Comparison of ENCODE assay signal across 20 mouse cellular contexts in the genomic region with DNA sequence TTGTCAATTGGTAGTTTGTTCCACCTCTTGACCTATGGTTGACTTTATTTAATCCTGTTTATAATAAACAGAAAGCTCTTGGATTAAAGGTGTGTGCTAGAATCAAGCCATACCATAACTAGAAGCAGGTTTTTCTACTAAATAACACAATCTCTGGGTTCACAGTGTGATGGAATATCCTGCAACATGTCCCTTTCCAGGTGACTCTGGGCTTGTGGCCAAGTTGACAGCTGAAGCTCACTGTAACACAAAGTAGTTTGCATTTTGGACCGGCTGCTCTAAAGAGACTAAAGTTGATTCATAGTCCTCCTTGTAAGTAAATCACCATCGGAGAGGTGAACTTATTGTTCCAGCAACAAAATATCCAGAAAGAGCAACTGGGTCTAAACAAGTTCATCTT.
A peak's percentile ranks its signal among the peaks of the same experiment; 100 is the strongest.
DNase-seq lines count a peak whose midpoint lies in the region; ATAC-seq and TF ChIP-seq lines count a peak whose summit lies in the region.
"Had no signal": no experiment of that assay in that cellular context is flagged by ENCODE, and none has a peak within 500 bp of the region (broad histone marks: within the 10 kb centered on the region; RNA-seq: fewer than 3 reads in every experiment).

No protein-coding gene starts in this region.

- H3K9me3 ChIP-seq in kidney, embryonic 16.5 days (ENCODE audit: low read length), result no peaks in the 10 kb centered on the region
- H3K9me3 ChIP-seq: forebrain, embryonic 12.5 days; heart, embryonic 13.5 days; hindbrain, embryonic 15.5 days; limb, embryonic 12.5 days; liver, embryonic 12.5 days; midbrain, embryonic 15.5 days had no signal

- no peak overlapping the region for H3K27ac ChIP-seq in kidney, embryonic 16.5 days (ENCODE audit: low read length)
- no peak overlapping the region for H3K27ac ChIP-seq in cerebellum, adult 2 months (ENCODE audit: insufficient read depth, low read length)
- H3K27ac ChIP-seq: forebrain, embryonic 12.5 days; heart, embryonic 13.5 days; hindbrain, embryonic 15.5 days; left cerebral cortex, adult 2 months; limb, embryonic 12.5 days; liver, embryonic 12.5 days; midbrain, embryonic 15.5 days had no signal

- no peak overlapping the region for H3K4me2 ChIP-seq in kidney, embryonic 16.5 days (replicated peaks; ENCODE audit: low read depth, low read length)
- H3K4me2 ChIP-seq: forebrain, embryonic 12.5 days; heart, embryonic 13.5 days; hindbrain, embryonic 15.5 days; limb, embryonic 12.5 days; liver, embryonic 12.5 days; midbrain, embryonic 15.5 days had no signal

- ATAC-seq in kidney, embryonic 16.5 days (ENCODE audit: low FRiP score, low TSS enrichment), result no peak
- ATAC-seq: intestine, embryonic 16.5 days; liver, embryonic 12.5 days; midbrain, embryonic 15.5 days had no signal

- TF ChIP-seq CTCF in cerebellum, adult 2 months (IDR thresholded peaks at IDR 0.05; ENCODE audit: borderline replicate concordance, insufficient read depth, low read depth, low read length), result no peak

- intact Hi-C loops in left cerebral cortex, postnatal 4 days (cut with DNase I), result no loop called here
- intact Hi-C loops in left cerebral cortex, postnatal 36 days (cut with DNase I), result no loop called here

- peak; percentile 18 for DNase-seq in kidney, postnatal 10 days
- DNase-seq in left cerebral cortex, postnatal 4 days, result peak; percentile 68
- no peak for DNase-seq in left cerebral cortex, postnatal 36 days (ENCODE audit: low spot score in 2 of 2)
- DNase-seq in cerebellum, adult 2 months, result peak; percentile 61 to 80
- peak; percentile 84 to 87 for DNase-seq in cerebellum, postnatal 14 days
- no peak for DNase-seq in adrenal gland, postnatal 36 days
- DNase-seq: gastrocnemius, postnatal 10 days; heart, adult 18-20 months; lung, adult 2 months; lung, postnatal 36 days; thymus, postnatal 14 days had no signal

- no peak for TF ChIP-seq POLR2A in cerebellum, adult 2 months (IDR thresholded peaks at IDR 0.05; ENCODE audit: borderline replicate concordance, insufficient read depth, low read length)

- H3K27me3 ChIP-seq in kidney, embryonic 16.5 days (ENCODE audit: insufficient read depth, low read length), result no peaks in the 10 kb centered on the region
- no peaks in the 10 kb centered on the region for H3K27me3 ChIP-seq in cerebellum, adult 2 months (ENCODE audit: control insufficient read depth, insufficient read depth, low read length)
- H3K27me3 ChIP-seq: forebrain, embryonic 12.5 days; heart, embryonic 13.5 days; hindbrain, embryonic 15.5 days; limb, embryonic 12.5 days; liver, embryonic 12.5 days; midbrain, embryonic 15.5 days had no signal

- H3K4me1 ChIP-seq in kidney, embryonic 16.5 days (ENCODE audit: insufficient read depth, low read length), result no peaks in the 10 kb centered on the region
- H3K4me1 ChIP-seq in cerebellum, adult 2 months (ENCODE audit: control insufficient read depth, insufficient read depth, low read length), result peaks cover 2% of the 10 kb centered on the region; the same call in 1 of the 2 replicates
- H3K4me1 ChIP-seq: forebrain, embryonic 12.5 days; hindbrain, embryonic 15.5 days; limb, embryonic 12.5 days; liver, embryonic 12.5 days; midbrain, embryonic 15.5 days had no signal

- H3K36me3 ChIP-seq in kidney, embryonic 16.5 days (ENCODE audit: insufficient read depth, low read length), result no peaks in the 10 kb centered on the region
- H3K36me3 ChIP-seq: forebrain, embryonic 12.5 days; heart, embryonic 13.5 days; hindbrain, embryonic 15.5 days; limb, embryonic 12.5 days; liver, embryonic 12.5 days; midbrain, embryonic 15.5 days had no signal

- 60% methylated on average over 2 of the region's 2 CpGs for WGBS in kidney, embryonic 16.5 days
- WGBS in cerebellum, adult 2 months, result 5% methylated on average over 2 of the region's 2 CpGs

- no peak overlapping the region for H3K9ac ChIP-seq in kidney, embryonic 16.5 days (replicated peaks; ENCODE audit: low read length)
- H3K9ac ChIP-seq: forebrain, embryonic 12.5 days; heart, embryonic 13.5 days; hindbrain, embryonic 15.5 days; limb, embryonic 12.5 days; liver, embryonic 12.5 days; midbrain, embryonic 15.5 days had no signal

- no peak overlapping the region for H3K4me3 ChIP-seq in kidney, embryonic 16.5 days (ENCODE audit: low read length)
- H3K4me3 ChIP-seq in cerebellum, adult 2 months (replicated peaks; ENCODE audit: insufficient read depth, low read depth, low read length), result no peak overlapping the region
- H3K4me3 ChIP-seq: forebrain, embryonic 12.5 days; heart, embryonic 13.5 days; hindbrain, embryonic 15.5 days; left cerebral cortex, adult 2 months; limb, embryonic 12.5 days; liver, embryonic 12.5 days; midbrain, embryonic 15.5 days had no signal

Comparison
In these comparisons a context has a peak if more than half of its experiments do, and no peak if none do; other contexts are left out.
1. DNase-seq: peak in kidney, postnatal 10 days (single experiment), left cerebral cortex, postnatal 4 days (single experiment), cerebellum, adult 2 months (2 of 2) and cerebellum, postnatal 14 days (2 of 2); none in left cerebral cortex, postnatal 36 days (0 of 2) and adrenal gland, postnatal 36 days (0 of 2).